Mouse (Mus musculus): ENCODE measurements at regions not wholly inside any gene's neighbourhood (a gene's known extent, or its start where the extent isn't known, plus 50 kb on each side); places are given as distances from the start of the nearest gene placed in this dataset.

DNA sequence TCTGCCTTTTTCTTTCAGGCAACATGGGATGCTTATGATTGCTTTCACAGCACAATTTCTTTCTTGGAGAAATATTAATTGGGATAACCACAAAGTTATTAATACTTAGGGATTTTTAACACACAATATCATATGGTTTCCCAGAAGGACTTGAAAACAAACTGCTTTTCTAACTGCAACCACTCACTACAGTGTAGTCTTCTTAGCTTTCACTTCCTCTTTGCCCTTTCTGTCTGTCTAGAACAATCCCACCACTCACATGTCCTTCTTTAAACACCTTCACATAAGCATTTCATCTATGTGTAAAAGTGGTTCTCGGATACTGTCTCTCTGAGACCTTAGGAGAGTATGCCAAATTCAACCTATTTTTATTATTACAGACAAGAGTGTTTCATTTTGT lies 204.3 kb downstream of the C1d start:
- peak; percentile 10 for DNase-seq (ENCODE audit: low read depth, low spot score)

- DNase-seq (ENCODE audit: low read depth, low spot score) = no peak
These were observed 207.5 kb downstream of the C1d start for GRCm38 (mm10) chr11:17464875-17465274.

DNA sequence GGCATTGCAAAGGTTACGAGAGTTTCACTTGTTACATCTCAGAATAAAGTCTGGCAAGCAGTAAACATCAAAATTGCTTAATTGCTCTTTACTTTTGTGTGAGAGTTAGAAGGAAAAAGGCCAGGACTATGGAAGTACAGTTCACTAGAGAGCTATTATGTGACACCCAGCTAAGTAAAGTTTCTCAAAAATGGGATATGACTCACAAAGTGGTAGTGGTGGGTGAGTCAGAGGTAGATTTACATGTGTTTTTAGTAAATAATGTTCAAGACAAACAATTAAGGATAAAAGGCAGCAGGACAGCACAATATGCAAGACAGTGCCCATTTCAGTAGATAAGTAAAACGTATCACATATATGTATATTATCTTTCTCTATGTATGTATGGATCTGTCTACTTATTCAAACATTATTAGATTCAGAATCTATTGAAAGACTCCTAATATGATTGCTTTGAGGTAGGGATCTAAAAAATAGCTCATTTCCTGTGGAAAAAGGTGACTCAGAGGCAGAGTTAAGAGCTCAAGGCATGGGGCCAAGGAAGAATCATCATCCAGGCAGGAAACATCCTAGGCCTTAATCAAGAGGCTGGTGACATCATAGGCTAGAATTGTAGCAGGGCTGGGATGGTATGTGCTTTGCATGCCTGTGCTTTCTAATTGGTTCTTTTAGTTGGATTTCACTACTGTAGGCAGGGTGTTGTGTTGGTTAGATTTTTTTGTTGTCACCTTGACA lies 211.2 kb downstream of the C1d start:
- no peak for DNase-seq (ENCODE audit: low read depth, low spot score)

DNA sequence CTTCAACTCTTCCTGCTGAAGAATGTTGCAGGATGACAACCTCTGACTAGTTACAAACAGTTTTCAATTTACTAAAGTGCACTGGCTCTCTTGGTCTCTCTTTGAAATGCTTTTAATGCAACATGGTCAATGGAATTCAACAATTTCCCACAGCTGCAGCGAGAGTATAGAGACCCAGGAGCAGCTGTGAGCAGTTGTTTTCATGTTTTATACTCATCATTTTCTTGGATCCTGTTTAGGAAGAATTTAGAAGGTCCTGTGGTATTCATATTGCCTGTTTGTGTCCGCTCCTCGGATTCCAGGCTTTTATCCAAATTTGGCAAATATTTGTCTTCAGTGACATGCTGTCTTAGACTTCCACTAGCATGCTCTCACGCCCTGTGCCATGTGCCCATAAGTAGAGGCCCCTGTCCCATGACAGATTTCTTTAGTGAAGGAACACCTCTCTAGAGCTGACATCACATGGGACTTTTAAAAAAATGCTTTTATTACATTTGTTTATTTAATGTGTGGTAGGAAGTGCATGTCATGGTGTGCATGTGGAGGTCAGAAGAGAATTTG lies 224.1 kb downstream of the C1d start:
- DNase-seq (ENCODE audit: low read depth, low spot score) = no peak

DNA sequence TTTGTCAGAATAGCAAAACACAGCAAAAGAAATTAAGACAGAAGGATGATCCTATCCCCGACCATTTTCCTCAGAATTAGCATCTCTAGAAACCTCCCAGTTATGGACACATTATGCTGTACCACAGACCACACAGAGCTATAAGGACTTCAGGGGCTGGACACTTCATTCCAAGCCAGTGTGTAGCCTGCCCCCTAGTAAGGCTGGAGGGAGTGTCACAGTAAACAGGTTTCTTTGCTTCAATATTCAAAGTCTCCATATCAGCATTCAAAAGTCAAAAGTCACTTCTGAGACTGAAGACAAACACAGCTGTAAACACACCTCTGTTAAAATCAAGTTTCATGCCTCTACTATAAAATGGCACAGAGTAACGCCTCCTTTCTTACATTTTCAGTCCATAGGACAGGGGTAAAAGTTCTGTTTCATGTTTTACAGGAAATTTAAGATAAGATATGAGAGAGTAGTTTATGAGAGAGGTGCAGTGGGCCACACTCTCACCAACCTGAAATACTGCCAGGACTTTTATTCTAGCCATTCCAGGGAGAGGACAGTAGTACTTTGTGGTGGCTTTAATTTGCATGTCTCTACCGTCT lies 226.6 kb downstream of the C1d start:
- no peak for DNase-seq (ENCODE audit: low read depth, low spot score)

- no peak for DNase-seq (ENCODE audit: low read depth, low spot score)
These were observed 244.0 kb downstream of the C1d start for GRCm38 (mm10) chr11:17501120-17502043.

GRCm38 (mm10) chr11:17502052-17502451 lies 244.7 kb downstream of the C1d start:
- no peak for DNase-seq (ENCODE audit: low read depth, low spot score)

- DNase-seq (ENCODE audit: low read depth, low spot score) = no peak
These were observed 265.0 kb downstream of the C1d start for GRCm38 (mm10) chr11:17522220-17522919.

- no peak for DNase-seq (ENCODE audit: low read depth, low spot score)
These were observed 265.9 kb downstream of the C1d start for GRCm38 (mm10) chr11:17523329-17523728.

DNA sequence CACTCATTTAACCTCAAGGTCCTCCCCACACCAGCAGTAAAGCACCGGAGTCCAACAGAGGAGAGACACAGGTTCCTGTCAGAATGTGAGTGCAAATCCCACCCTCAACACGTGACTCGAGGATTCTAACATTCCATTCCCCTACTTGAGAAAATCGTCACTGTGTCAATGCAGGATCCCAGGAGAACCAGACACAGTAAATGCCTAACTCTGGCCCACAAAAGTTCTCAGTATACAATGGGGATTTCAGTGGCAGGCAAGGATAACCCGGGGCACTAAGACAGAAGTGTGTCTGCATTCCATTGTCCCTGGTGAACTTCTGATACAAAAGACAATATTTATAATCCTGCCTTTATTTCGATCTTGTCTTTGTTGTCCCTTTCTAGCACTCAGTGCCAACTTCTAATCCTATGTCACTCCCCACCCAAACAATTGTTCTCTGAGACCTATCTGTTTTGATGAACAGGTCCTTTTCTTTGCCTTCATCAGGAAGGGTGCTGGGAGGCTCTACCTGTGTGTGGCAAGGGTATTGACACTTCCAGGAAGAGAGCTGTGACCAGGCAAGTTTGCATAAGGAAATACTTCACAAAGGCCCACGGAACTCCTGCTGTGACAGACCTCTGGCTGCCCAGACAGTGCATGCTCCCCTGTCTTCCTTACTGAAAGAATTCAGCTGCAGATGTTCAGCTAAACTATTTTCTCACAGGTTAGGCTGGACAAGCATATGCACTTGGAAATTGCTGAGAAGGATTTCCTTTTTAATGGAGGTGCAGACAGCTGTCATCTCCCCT lies 267.8 kb downstream of the C1d start:
- no peak for DNase-seq (ENCODE audit: low read depth, low spot score)

DNA sequence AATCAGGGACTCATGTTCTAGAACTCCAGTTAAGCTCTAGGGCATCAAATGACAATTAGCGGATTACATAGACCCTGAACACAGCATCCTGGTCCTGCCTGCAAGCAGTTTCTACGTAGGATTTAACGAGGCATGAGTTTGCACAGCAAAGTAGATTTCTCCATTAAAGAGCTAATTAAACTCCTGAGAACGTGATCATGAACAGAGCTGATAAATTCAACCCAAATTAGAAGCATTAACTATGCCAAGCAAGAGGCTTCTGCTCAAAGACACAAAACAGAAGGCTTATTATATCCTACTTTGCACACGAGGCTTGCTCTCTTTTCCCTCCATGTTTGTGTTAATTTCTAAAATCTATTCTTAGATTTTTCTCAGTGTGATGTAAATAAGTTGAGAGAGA lies 269.1 kb downstream of the C1d start:
- DNase-seq (ENCODE audit: low read depth, low spot score) = no peak

DNA sequence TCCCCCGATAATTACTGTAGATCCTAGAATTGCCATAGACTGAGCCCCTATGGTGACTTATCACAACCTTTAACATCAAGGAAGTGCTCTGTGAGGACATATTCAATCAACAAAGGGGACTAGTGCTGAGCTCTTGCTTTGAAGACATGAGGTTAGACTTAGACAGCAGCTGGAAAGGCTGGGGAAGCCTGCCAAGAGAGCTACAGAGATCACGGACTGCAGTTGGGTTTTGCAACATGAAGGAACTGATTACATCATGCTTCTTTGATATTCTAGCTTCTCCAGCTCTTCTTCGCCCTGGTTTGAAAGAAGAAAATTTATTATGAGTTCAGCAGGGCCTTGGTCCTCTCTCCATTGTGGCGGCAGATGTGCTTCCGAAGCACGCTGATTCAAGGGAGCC lies 271.2 kb downstream of the C1d start:
- DNase-seq (ENCODE audit: low read depth, low spot score) = no peak

- no peak for DNase-seq (ENCODE audit: low read depth, low spot score)
These were observed 276.3 kb downstream of the C1d start for GRCm38 (mm10) chr11:17533706-17534105.

DNA sequence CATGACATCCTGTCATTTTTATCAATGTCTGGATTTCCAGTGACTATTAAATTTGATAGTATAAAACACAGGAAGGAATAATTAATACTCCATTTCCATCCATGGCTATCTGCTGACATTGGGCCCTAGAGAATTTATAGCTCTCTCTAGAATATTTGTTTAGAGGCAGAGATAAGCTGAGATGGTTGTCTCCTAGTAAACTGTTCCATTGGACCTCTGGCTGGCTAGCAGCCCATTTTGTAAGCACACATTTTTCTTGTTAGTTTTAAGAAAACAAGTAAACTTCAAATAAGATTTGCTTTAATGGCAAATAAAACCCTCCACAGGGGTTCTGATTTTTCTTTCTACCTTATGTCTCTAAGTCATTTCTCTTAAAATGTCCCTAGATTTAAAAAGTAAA lies 288.9 kb downstream of the C1d start:
- DNase-seq (ENCODE audit: low read depth, low spot score) = no peak

DNA sequence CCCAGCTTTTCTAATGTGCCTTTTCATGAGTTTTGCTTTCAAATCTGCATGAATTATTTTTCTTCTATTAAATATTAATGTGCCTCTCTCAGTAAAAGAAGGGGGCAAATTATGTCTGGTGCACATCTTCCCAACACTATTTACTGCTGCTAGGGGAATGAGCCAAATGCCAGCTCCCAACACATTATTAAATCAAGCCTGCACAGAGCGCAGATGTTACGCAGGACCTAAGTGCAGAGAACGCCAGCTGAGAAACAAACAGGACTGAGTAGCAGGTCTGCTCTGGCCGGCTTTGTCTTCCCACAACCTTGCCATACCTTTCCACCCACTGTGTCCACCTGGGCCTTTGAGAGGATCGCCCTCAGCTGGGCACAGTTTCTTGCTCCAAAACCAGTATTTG lies 291.8 kb downstream of the C1d start:
- no peak for DNase-seq (ENCODE audit: low read depth, low spot score)

DNA sequence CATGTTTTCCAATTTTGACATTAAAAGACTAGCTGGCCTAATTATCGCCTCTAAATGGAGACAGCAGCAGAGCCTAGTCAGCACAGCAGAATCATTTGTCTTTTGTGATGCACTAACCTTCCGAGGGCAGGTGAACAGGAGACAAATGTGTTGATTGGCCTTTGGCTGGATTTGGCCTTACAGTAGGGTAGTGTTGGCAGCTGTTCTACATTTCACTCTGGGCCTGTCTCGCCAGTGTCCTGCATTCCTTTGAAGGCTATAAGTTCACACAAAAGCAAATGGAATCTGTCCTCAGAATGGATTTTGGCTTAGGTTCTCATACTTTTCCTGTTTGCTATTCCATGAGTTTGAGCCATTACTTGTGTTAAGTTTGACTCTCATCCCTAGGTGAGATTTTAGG lies 297.9 kb downstream of the C1d start:
- no peak for DNase-seq (ENCODE audit: low read depth, low spot score)

DNA sequence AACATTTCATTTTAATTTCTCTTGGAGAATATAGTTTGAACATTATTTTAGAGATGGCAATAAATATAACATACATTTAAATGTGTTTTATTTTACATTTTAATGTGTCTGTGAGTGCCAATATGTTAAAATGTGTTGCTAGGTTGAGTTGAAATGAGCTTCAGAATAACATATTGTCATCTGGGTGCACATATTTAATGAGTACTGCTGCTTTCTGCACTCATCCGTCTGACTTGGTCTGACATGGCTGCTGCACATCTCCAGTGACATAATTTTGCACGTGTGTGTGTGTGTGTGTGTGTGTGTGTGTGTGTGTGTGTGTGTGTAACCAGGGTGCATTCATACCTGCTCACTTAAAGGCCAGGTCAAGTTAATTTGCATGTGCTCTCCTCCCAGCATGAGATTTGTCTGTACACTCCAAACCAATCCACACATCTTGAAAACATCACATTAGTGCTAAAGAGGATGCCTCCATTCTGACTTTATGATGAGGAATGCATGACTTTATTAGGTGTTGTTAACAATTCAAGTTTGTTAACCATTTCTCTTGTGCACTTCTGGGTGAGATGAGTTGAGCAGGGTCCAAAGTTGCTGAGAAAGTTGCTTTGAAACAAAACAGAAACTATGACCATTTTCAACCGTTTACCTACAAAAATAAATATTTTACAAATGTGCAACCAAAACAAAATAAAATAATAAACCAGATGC lies 334.6 kb downstream of the C1d start:
- no peak for DNase-seq (ENCODE audit: low read depth, low spot score)

- no peak for DNase-seq (ENCODE audit: low read depth, low spot score)
These were observed 346.5 kb downstream of the C1d start for GRCm38 (mm10) chr11:17603726-17604493.

DNA sequence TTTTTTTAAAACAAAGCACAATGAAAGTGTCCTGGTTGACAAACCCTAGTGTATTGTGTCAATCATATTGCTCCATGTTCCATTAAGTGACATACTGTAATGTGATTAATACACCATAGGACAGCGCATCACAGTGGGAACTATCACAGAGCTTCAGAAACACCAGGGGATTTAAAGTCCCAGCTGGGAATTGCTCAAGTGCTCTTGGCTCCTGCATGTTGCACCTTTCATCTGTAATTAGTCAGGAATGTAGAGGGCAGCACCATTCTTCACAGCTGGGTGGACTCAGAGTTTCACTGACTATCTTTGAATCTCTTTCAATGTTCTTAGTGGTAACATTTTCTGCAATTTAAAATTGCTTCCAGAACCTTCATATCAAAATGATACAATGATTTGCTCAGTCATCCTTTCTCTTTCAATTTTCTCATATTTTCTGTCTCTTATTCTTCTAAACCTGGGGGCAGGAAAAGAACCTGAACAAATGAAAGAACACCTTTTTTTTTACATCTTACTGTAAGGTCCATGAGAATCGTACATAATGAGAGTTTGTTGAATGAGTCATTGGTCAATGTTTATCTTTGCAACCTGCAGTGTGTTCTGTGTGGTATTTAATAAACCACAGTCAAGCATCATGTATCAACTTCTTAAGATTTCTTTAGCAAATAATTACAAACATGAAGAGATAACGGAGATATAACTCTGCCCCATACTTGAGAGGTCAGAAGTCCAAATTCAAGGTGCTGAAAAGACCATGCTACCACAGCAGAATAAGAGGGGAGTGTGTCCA lies 333.0 kb downstream of the Etaa1 start:
- DNase-seq (ENCODE audit: low read depth, low spot score) = no peak
